Comparison of ENCODE assay signal across 16 mouse cellular contexts in genomic region chr5:151248084-151248483, GRCm38 (mm10). TPM values are rescaled to one million over a fixed set of nuclear protein-coding genes. Genes with fewer than 3 reads are reported as not detected.
DNase-seq lines count a peak whose midpoint lies in the region; ATAC-seq and TF ChIP-seq lines count a peak whose summit lies in the region.
"Had no signal": no experiment of that assay in that cellular context is flagged by ENCODE, and none has a peak within 500 bp of the region (broad histone marks: within the 10 kb centered on the region; RNA-seq: fewer than 3 reads in every experiment).

No protein-coding gene starts in this region.

- no peaks in the 10 kb centered on the region for H3K36me3 ChIP-seq in heart, embryonic 15.5 days
- H3K36me3 ChIP-seq in lung, embryonic 15.5 days = no peaks in the 10 kb centered on the region
- no peaks in the 10 kb centered on the region for H3K36me3 ChIP-seq in hindbrain, postnatal 0 days (ENCODE audit: insufficient read depth, low read length)
- no peaks in the 10 kb centered on the region for H3K36me3 ChIP-seq in myocyte (ENCODE audit: control insufficient read depth, insufficient read depth)
- H3K36me3 ChIP-seq: limb, embryonic 10.5 days had no signal

- TF ChIP-seq POLR2A in myocyte (IDR thresholded peaks at IDR 0.05; ENCODE audit: insufficient read length, low read depth) = no peak

- no peak for ATAC-seq in heart, embryonic 15.5 days (replicated peaks; ENCODE audit: insufficient number of reproducible peaks, insufficient read depth, low FRiP score, low read depth)
- no peak for ATAC-seq in lung, embryonic 15.5 days (ENCODE audit: borderline replicate concordance, extremely low read depth, low FRiP score, low TSS enrichment)
- ATAC-seq in hindbrain, postnatal 0 days = no peak
- ATAC-seq in erythroid progenitor cell, adult 5-6 weeks (replicated peaks; ENCODE audit: low FRiP score, poor library complexity, severe bottlenecking) = no peak

- no peaks in the 10 kb centered on the region for H3K79me2 ChIP-seq in myocyte (ENCODE audit: control insufficient read depth, insufficient read depth)

- no peak overlapping the region for H3ac ChIP-seq in myocyte (ENCODE audit: control insufficient read depth, insufficient read length)

- H3K27ac ChIP-seq in heart, embryonic 15.5 days = peak overlapping the region; percentile 52; the same call in 1 of the 2 replicates
- H3K27ac ChIP-seq in lung, embryonic 15.5 days = 0 out of 2 replicates have a peak overlapping the region, but pooled peaks have one; percentile 61
- 0 out of 2 replicates have a peak overlapping the region, but pooled peaks have one; percentile 41 for H3K27ac ChIP-seq in hindbrain, postnatal 0 days

- H3K9ac ChIP-seq in heart, embryonic 15.5 days = no peak overlapping the region
- no peak overlapping the region for H3K9ac ChIP-seq in lung, embryonic 15.5 days
- H3K9ac ChIP-seq in hindbrain, postnatal 0 days (replicated peaks; ENCODE audit: low read length) = no peak overlapping the region

- no peak for TF ChIP-seq CTCF in hindbrain, postnatal 0 days (IDR thresholded peaks at IDR 0.05; ENCODE audit: low read depth)

- no peak for DNase-seq in heart, adult 9 months (ENCODE audit: low spot score in 2 of 2)
- DNase-seq in lung, postnatal 36 days = no peak
- no peak for DNase-seq in hindbrain, postnatal 0 days (ENCODE audit: low spot score)
- DNase-seq: cerebellum, adult 18-20 months; embryo, embryonic 11 days; layer of hippocampus, adult 9-11 months; lung, postnatal 14 days; right cerebral cortex, adult 18-20 months had no signal

- H3K4me1 ChIP-seq in heart, embryonic 15.5 days (replicated peaks) = peaks cover 25% of the 10 kb centered on the region
- peaks cover 29% of the 10 kb centered on the region for H3K4me1 ChIP-seq in lung, embryonic 15.5 days
- H3K4me1 ChIP-seq in hindbrain, postnatal 0 days (ENCODE audit: insufficient read depth, low read length) = no peaks in the 10 kb centered on the region

- WGBS in heart, embryonic 15.5 days = 82% methylated on average over 2 of the region's 2 CpGs
- 73% methylated on average over 2 of the region's 2 CpGs for WGBS in lung, embryonic 15.5 days
- 78% methylated on average over 2 of the region's 2 CpGs for WGBS in hindbrain, postnatal 0 days

- no peaks in the 10 kb centered on the region for H3K9me3 ChIP-seq in heart, embryonic 15.5 days (replicated peaks)
- no peaks in the 10 kb centered on the region for H3K9me3 ChIP-seq in lung, embryonic 15.5 days
- no peaks in the 10 kb centered on the region for H3K9me3 ChIP-seq in hindbrain, postnatal 0 days (ENCODE audit: low read length)
- H3K9me3 ChIP-seq: limb, embryonic 10.5 days had no signal

- no peak overlapping the region for H3K4me3 ChIP-seq in heart, embryonic 15.5 days
- no peak overlapping the region for H3K4me3 ChIP-seq in lung, embryonic 15.5 days
- H3K4me3 ChIP-seq in hindbrain, postnatal 0 days (ENCODE audit: low read length) = no peak overlapping the region
- H3K4me3 ChIP-seq in myocyte = no peak overlapping the region
- H3K4me3 ChIP-seq: limb, embryonic 10.5 days had no signal

- no peaks in the 10 kb centered on the region for H3K27me3 ChIP-seq in heart, embryonic 15.5 days
- H3K27me3 ChIP-seq in lung, embryonic 15.5 days = no peaks in the 10 kb centered on the region
- no peaks in the 10 kb centered on the region for H3K27me3 ChIP-seq in hindbrain, postnatal 0 days (ENCODE audit: insufficient read depth, low read length)
- H3K27me3 ChIP-seq in myocyte (ENCODE audit: control insufficient read depth, insufficient read depth, insufficient read length) = no peaks in the 10 kb centered on the region

- no peak overlapping the region for H3K4me2 ChIP-seq in heart, embryonic 15.5 days
- no peak overlapping the region for H3K4me2 ChIP-seq in lung, embryonic 15.5 days
- no peak overlapping the region for H3K4me2 ChIP-seq in hindbrain, postnatal 0 days (ENCODE audit: low read depth, low read length)
- H3K4me2 ChIP-seq in myocyte (ENCODE audit: low read depth) = no peak overlapping the region

TF ChIP-seq in myocyte, 11 proteins besides CTCF, POLR2A, EP300 and RAD21:
- peak; percentile 61; the same call in 1 of the 2 replicates for TF ChIP-seq CEBPB (IDR thresholded peaks at IDR 0.05; ENCODE audit: insufficient read depth, poor library complexity, severe bottlenecking)
- no peak for TF ChIP-seq TCF12 (IDR thresholded peaks at IDR 0.05; ENCODE audit: insufficient read depth, poor library complexity, severe bottlenecking)
- TF ChIP-seq TCF3 (IDR thresholded peaks at IDR 0.05; ENCODE audit: insufficient read length, low read depth) = no peak

RNA-seq across cellular contexts. Expression of gene Stard13, which starts 14.4 kb away (rescaled TPM):
- polyA plus RNA-seq in heart, embryonic 15.5 days (2015; fragmentation: Nextera tagmentation; extraction: Ambion mirVana) = 3.9 and 6.8 TPM in 2 replicates
- 16.4 and 18.0 TPM in 2 replicates for polyA plus RNA-seq in lung, embryonic 15.5 days (2015; fragmentation: Nextera tagmentation; extraction: Ambion mirVana)
- 7.6 and 14.7 TPM in 2 replicates for total RNA-seq in hindbrain, postnatal 0 days (2014; rRNA removed)
- polyA plus RNA-seq in hindbrain, postnatal 0 days (2015; fragmentation: Nextera tagmentation; extraction: Ambion mirVana) = 2.8 and 4.3 TPM in 2 replicates
- polyA plus RNA-seq in myocyte (2012; fragmentation: generic; extraction: Trizol) = 15.2 TPM
- total RNA-seq in erythroid progenitor cell, adult 5-6 weeks (2015; ENCODE audit: low replicate concordance) = not detected in 2 replicates
- total RNA-seq in erythroid progenitor cell, adult 5-6 weeks (2017; ENCODE audit: low replicate concordance) = 0.26 TPM in 1 of 2 replicates, not detected in the other
- total RNA-seq: granulocyte monocyte progenitor cell, adult 5-6 weeks; neutrophil, adult 5-6 weeks had no signal
- polyA plus RNA-seq: activated CD4-positive, CD25-positive, alpha-beta regulatory T cell, adult 4 months had no signal
